Mouse (Mus musculus): ENCODE data around the gene Hint1. TPM values are rescaled to one million over a fixed set of nuclear protein-coding genes. Genes with fewer than 3 reads are reported as not detected.

Gene Hint1
- polyA plus RNA-seq, 1 experiment, result 1,165 TPM

DNA sequence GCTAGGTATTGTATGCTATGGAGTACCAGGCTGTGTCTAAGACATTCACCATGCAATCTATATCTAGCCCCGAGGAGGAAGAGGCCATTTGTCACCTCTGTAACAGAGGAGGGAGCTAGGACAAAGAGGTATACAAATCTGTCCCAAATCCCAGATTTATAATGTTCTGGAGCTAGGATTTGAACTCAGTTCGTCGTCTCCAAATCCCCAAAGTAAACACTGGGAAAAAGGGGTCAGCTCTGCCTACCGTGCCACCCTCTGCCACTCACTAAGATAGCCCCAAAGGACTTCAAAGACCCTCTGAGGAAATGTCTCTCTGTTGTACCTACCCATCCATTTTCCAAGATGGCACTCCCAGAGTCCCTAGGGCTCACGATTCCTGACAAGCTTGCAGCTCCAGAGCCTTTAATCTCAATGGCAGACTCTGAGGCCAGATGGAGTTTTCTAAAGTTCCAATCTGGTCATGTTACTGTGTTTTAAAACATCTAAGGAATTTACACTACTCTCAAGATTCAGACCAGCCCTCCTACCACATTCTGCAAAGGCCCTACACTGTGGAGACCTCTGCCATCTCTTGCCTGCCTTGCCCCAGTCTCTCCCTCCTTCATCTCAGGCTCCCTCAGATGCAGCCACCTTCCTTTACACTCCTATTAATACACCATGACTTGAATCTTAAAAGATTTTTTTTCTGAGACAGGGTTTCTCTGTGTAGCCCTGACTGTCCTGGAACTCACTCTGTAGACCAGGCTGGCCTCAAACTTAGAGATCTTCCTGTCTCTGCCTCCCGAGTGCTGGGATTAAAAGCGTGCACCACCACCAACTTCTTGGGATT lies 45.7 kb downstream of the Hint1 start:
- TF ChIP-seq MAX (IDR thresholded peaks at IDR 0.05) (no peak), MYOD1 (IDR thresholded peaks at IDR 0.05; ENCODE audit: control insufficient read depth, insufficient read length, low read depth) (no peak)
- no peak overlapping the region for H3K4me3 ChIP-seq (ENCODE audit: insufficient read depth, poor library complexity, severe bottlenecking)
- H3K36me3 ChIP-seq (ENCODE audit: control insufficient read depth, insufficient read depth), result peaks cover 18% of the 10 kb centered on the region
- no peaks in the 10 kb centered on the region for H3K27me3 ChIP-seq (ENCODE audit: control insufficient read depth, insufficient read depth, insufficient read length)
- H3ac ChIP-seq (ENCODE audit: control insufficient read depth, insufficient read length, low read depth), result no peak overlapping the region
- no peaks in the 10 kb centered on the region for H3K79me3 ChIP-seq (ENCODE audit: low read depth)
- no peaks in the 10 kb centered on the region for H3K79me2 ChIP-seq (ENCODE audit: control insufficient read depth, insufficient read depth)

GRCm38 (mm10) chr11:54912503-54913316 lies 46.5 kb downstream of the Hint1 start:
- Histone ChIP-seq H3K79me2 (ENCODE audit: control insufficient read depth, insufficient read depth) (no peaks in the 10 kb centered on the region), H3K27me3 (ENCODE audit: control insufficient read depth, insufficient read depth, insufficient read length) (no peaks in the 10 kb centered on the region), H3ac (ENCODE audit: control insufficient read depth, insufficient read length, low read depth) (no peak overlapping the region), H3K4me3 (ENCODE audit: insufficient read depth, poor library complexity, severe bottlenecking) (no peak overlapping the region), H3K79me3 (ENCODE audit: low read depth) (no peaks in the 10 kb centered on the region), H3K36me3 (ENCODE audit: control insufficient read depth, insufficient read depth) (peaks cover 26% of the 10 kb centered on the region)
- no peak for TF ChIP-seq MYOD1 (IDR thresholded peaks at IDR 0.05; ENCODE audit: control insufficient read depth, insufficient read length, low read depth)
- TF ChIP-seq FOSL1 (IDR thresholded peaks at IDR 0.05; ENCODE audit: insufficient read depth, low read length, poor library complexity, severe bottlenecking), result no peak
- TF ChIP-seq CTCF (IDR thresholded peaks at IDR 0.05; ENCODE audit: control insufficient read depth, insufficient read depth, insufficient read length), result no peak
- TF ChIP-seq CEBPB (IDR thresholded peaks at IDR 0.05; ENCODE audit: low read depth), result no peak
- TF ChIP-seq USF1 (IDR thresholded peaks at IDR 0.05; ENCODE audit: low read depth), result no peak
- TF ChIP-seq MYOG (IDR thresholded peaks at IDR 0.05; ENCODE audit: control insufficient read depth, extremely low read depth, insufficient read length), result no peak
- TF ChIP-seq MAX (IDR thresholded peaks at IDR 0.05), result no peak

DNA sequence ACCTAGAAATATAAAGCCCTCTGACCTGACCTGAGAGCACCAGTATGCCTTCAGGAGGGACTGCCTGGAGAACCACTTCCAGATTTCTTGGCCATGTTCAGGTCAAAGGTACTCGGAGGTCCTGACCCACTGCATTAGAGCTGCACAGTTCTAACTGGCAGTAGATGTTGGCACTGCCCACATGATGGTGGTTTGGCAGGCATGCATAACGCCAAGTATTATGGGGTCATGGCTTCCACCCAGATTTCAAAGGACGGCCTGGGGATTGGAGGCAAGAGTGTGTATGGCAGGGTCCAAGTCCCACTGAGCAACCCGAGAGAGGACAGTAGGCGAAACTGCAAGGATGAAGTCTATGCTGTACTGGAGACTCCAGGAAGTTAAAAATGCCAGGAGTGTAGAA lies 47.7 kb downstream of the Hint1 start:
- Histone ChIP-seq H3K36me3 (ENCODE audit: control insufficient read depth, insufficient read depth) (peaks cover 37% of the 10 kb centered on the region), H3ac (ENCODE audit: control insufficient read depth, insufficient read length, low read depth) (no peak overlapping the region), H3K79me2 (ENCODE audit: control insufficient read depth, insufficient read depth) (no peaks in the 10 kb centered on the region), H3K79me3 (ENCODE audit: low read depth) (no peaks in the 10 kb centered on the region), H3K4me3 (ENCODE audit: insufficient read depth, poor library complexity, severe bottlenecking) (no peak overlapping the region), H3K27me3 (ENCODE audit: control insufficient read depth, insufficient read depth, insufficient read length) (no peaks in the 10 kb centered on the region)
- TF ChIP-seq FOSL1 (IDR thresholded peaks at IDR 0.05; ENCODE audit: insufficient read depth, low read length, poor library complexity, severe bottlenecking) (no peak), USF1 (IDR thresholded peaks at IDR 0.05; ENCODE audit: low read depth) (no peak), MYOD1 (IDR thresholded peaks at IDR 0.05; ENCODE audit: control insufficient read depth, insufficient read length, low read depth) (no peak), CTCF (IDR thresholded peaks at IDR 0.05; ENCODE audit: control insufficient read depth, insufficient read depth, insufficient read length) (no peak), CEBPB (IDR thresholded peaks at IDR 0.05; ENCODE audit: low read depth) (no peak), MYOG (IDR thresholded peaks at IDR 0.05; ENCODE audit: control insufficient read depth, extremely low read depth, insufficient read length) (no peak), MAX (IDR thresholded peaks at IDR 0.05) (no peak)

- TF ChIP-seq MYOG (IDR thresholded peaks at IDR 0.05; ENCODE audit: control insufficient read depth, extremely low read depth, insufficient read length) (no peak), USF1 (IDR thresholded peaks at IDR 0.05; ENCODE audit: low read depth) (no peak), CTCF (IDR thresholded peaks at IDR 0.05; ENCODE audit: control insufficient read depth, insufficient read depth, insufficient read length) (no peak), CEBPB (IDR thresholded peaks at IDR 0.05; ENCODE audit: low read depth) (no peak), MYOD1 (IDR thresholded peaks at IDR 0.05; ENCODE audit: control insufficient read depth, insufficient read length, low read depth) (no peak), FOSL1 (IDR thresholded peaks at IDR 0.05; ENCODE audit: insufficient read depth, low read length, poor library complexity, severe bottlenecking) (no peak), MAX (IDR thresholded peaks at IDR 0.05) (no peak)
- Histone ChIP-seq H3K27me3 (ENCODE audit: control insufficient read depth, insufficient read depth, insufficient read length) (no peaks in the 10 kb centered on the region), H3K4me3 (ENCODE audit: insufficient read depth, poor library complexity, severe bottlenecking) (no peak overlapping the region), H3ac (ENCODE audit: control insufficient read depth, insufficient read length, low read depth) (no peak overlapping the region), H3K79me2 (ENCODE audit: control insufficient read depth, insufficient read depth) (no peaks in the 10 kb centered on the region), H3K79me3 (ENCODE audit: low read depth) (no peaks in the 10 kb centered on the region), H3K36me3 (ENCODE audit: control insufficient read depth, insufficient read depth) (peaks cover 49% of the 10 kb centered on the region)
Measured at GRCm38 (mm10) chr11:54917461-54917860, 51.3 kb downstream of the Hint1 start.

DNA sequence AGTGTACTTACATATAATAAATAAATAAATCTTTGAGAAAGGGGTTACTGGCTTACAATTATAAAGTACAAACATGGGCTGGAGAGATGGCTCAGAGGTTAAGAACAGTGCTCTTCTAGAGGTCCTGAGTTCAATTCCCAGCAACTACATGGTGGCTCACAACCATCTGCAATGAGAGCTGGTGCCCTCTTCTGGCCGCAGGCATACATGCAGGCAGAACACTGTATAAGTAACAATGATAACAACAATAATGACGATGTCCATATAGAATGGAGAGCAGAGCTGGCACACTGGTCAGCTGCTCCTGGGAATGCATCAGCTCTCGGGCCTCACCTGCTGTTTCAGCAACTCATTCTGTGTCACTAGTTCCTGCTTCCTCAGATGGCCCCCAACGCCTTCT lies 52.1 kb downstream of the Hint1 start:
- H3K27me3 ChIP-seq (ENCODE audit: control insufficient read depth, insufficient read depth, insufficient read length), result no peaks in the 10 kb centered on the region
- H3K36me3 ChIP-seq (ENCODE audit: control insufficient read depth, insufficient read depth), result peaks cover 54% of the 10 kb centered on the region
- H3K79me2 ChIP-seq (ENCODE audit: control insufficient read depth, insufficient read depth), result no peaks in the 10 kb centered on the region
- TF ChIP-seq FOSL1 (IDR thresholded peaks at IDR 0.05; ENCODE audit: insufficient read depth, low read length, poor library complexity, severe bottlenecking) (no peak), CEBPB (IDR thresholded peaks at IDR 0.05; ENCODE audit: low read depth) (no peak), MYOG (IDR thresholded peaks at IDR 0.05; ENCODE audit: control insufficient read depth, extremely low read depth, insufficient read length) (no peak), MAX (IDR thresholded peaks at IDR 0.05) (no peak), MYOD1 (IDR thresholded peaks at IDR 0.05; ENCODE audit: control insufficient read depth, insufficient read length, low read depth) (no peak), CTCF (IDR thresholded peaks at IDR 0.05; ENCODE audit: control insufficient read depth, insufficient read depth, insufficient read length) (no peak), USF1 (IDR thresholded peaks at IDR 0.05; ENCODE audit: low read depth) (no peak)
- no peak overlapping the region for H3K4me3 ChIP-seq (ENCODE audit: insufficient read depth, poor library complexity, severe bottlenecking)
- no peaks in the 10 kb centered on the region for H3K79me3 ChIP-seq (ENCODE audit: low read depth)
- no peak overlapping the region for H3ac ChIP-seq (ENCODE audit: control insufficient read depth, insufficient read length, low read depth)

Other genes with a start within 250 kb of the Hint1 start
- 21.8 TPM for gene Cdc42se2, start 78.7 kb upstream of the Hint1 start, polyA plus RNA-seq (2012; fragmentation: generic; extraction: Trizol)
- gene Lyrm7, start 5.5 kb upstream of the Hint1 start, polyA plus RNA-seq (2012; fragmentation: generic; extraction: Trizol), result 0.25 TPM
- gene Gpx3, start 36.1 kb downstream of the Hint1 start, polyA plus RNA-seq (2012; fragmentation: generic; extraction: Trizol), result 2.0 TPM
- 18.8 TPM for gene Tnip1, start 96.5 kb downstream of the Hint1 start, polyA plus RNA-seq (2012; fragmentation: generic; extraction: Trizol)
- 628 TPM for gene Anxa6, start 167.1 kb downstream of the Hint1 start, polyA plus RNA-seq (2012; fragmentation: generic; extraction: Trizol)
- gene Ccdc69, start 211.7 kb downstream of the Hint1 start, polyA plus RNA-seq (2012; fragmentation: generic; extraction: Trizol), result 0.04 TPM
- 2.9 TPM for gene Gm2a, start 231.7 kb downstream of the Hint1 start, polyA plus RNA-seq (2012; fragmentation: generic; extraction: Trizol)

Data from C2C12 (cell line).